Mouse (Mus musculus) ES-Bruce4 (cell line): ENCODE results near the gene Lag3. TPM values are rescaled to one million over a fixed set of nuclear protein-coding genes. Genes with fewer than 3 reads are reported as not detected.

ENCODE experiments used
- H3K27ac ChIP-seq: 2 replicates; pipeline ENCODE4 v1.5.1; 2012; ENCODE audit warnings: low read length, inconsistent platforms; ENCODE audit not compliant: insufficient read depth
- H3K27me3 ChIP-seq: 2 replicates; pipeline ENCODE4 v1.6.1; 2012; ENCODE audit warnings: mild to moderate bottlenecking, low read length, inconsistent platforms; ENCODE audit not compliant: control insufficient read depth, poor library complexity, insufficient read depth, severe bottlenecking
- H3K36me3 ChIP-seq: 2 replicates; pipeline ENCODE4 v1.6.1; 2012; ENCODE audit warnings: inconsistent platforms, mild to moderate bottlenecking, low read length, moderate library complexity; ENCODE audit not compliant: control insufficient read depth, poor library complexity, insufficient read depth, severe bottlenecking
- H3K4me1 ChIP-seq: one replicate; pipeline ENCODE4 v1.8.1; 2011; ENCODE audit warnings: low read length; ENCODE audit not compliant: control insufficient read depth, insufficient read depth
- H3K4me3 ChIP-seq: 2 replicates; pipeline ENCODE4 v1.5.1; 2011; ENCODE audit warnings: low read depth, mild to moderate bottlenecking, low read length
- H3K9ac ChIP-seq: 2 replicates; pipeline ENCODE4 v1.6.1; 2012; ENCODE audit warnings: low read depth, mild to moderate bottlenecking, inconsistent platforms; ENCODE audit not compliant: poor library complexity, severe bottlenecking
- H3K9me3 ChIP-seq: replicated peaks from 2 replicates; pipeline ENCODE4 v1.6.1; 2012; ENCODE audit warnings: mild to moderate bottlenecking, low read length, inconsistent platforms; ENCODE audit not compliant: control insufficient read depth, poor library complexity, insufficient read depth, severe bottlenecking
- CTCF ChIP-seq: IDR thresholded peaks from one replicate; pipeline ENCODE4 v1.8.1; 2011; ENCODE audit warnings: low read depth, low read length
- EP300 ChIP-seq: IDR thresholded peaks from 2 replicates; pipeline ENCODE4 v1.6.1; 2011; ENCODE audit warnings: low read depth, low read length; ENCODE audit not compliant: insufficient read depth
- POLR2A ChIP-seq: IDR thresholded peaks from one replicate; pipeline ENCODE4 v1.8.1; 2011; ENCODE audit warnings: low read length; ENCODE audit not compliant: insufficient read depth
- polyA plus RNA-seq: library from polyadenylated mRNA; stranded (reverse); fragments of >200 nt; gene quantifications from 2 replicates; pipeline ENCODE4 v1.2.4, GENCODE M21; 2011; ENCODE audit warnings: low read depth; ENCODE audit not compliant: missing spikeins, insufficient read depth, insufficient read length

The Lag3 gene
- polyA plus RNA-seq, 1 experiment, result 5.9 TPM

GRCm38 (mm10) chr6:124861266-124861665, 50.2 kb downstream of the Lag3 start:
- no peaks in the 10 kb centered on the region for H3K9me3 ChIP-seq
- no peaks in the 10 kb centered on the region for H3K27me3 ChIP-seq
- no peak overlapping the region for H3K9ac ChIP-seq
- no peak for TF ChIP-seq POLR2A
- TF ChIP-seq CTCF, result no peak
- no peak for TF ChIP-seq EP300
- no peak overlapping the region for H3K4me3 ChIP-seq
- no peak overlapping the region for H3K27ac ChIP-seq
- H3K36me3 ChIP-seq, result no peaks in the 10 kb centered on the region
- H3K4me1 ChIP-seq, result peaks cover 13% of the 10 kb centered on the region

DNA sequence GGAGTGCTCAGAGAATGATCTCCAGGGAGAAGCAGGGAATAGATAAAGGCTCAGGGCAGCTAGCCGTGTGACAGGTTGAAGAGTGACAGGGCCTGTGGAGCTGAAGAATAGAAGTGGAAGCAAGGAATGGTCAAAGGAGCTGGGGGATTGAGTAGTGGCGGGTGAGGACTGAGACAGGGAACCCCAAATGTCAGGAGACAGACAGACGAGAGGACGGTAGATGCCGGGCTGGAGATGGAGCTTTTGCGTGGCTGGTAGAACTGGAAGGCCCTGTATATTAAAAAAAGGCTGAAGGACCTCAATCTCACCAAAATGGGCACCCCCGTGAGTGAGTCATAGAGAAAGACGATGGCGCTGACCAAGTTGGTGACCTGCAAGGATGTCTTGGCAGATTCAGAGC, 51.0 kb downstream of the Lag3 start:
- no peaks in the 10 kb centered on the region for H3K36me3 ChIP-seq
- H3K27ac ChIP-seq, result no peak overlapping the region
- H3K9me3 ChIP-seq, result no peaks in the 10 kb centered on the region
- no peak overlapping the region for H3K9ac ChIP-seq
- TF ChIP-seq POLR2A (no peak), EP300 (no peak), CTCF (no peak)
- peaks cover 19% of the 10 kb centered on the region for H3K4me1 ChIP-seq
- H3K27me3 ChIP-seq, result no peaks in the 10 kb centered on the region
- H3K4me3 ChIP-seq, result no peak overlapping the region

DNA sequence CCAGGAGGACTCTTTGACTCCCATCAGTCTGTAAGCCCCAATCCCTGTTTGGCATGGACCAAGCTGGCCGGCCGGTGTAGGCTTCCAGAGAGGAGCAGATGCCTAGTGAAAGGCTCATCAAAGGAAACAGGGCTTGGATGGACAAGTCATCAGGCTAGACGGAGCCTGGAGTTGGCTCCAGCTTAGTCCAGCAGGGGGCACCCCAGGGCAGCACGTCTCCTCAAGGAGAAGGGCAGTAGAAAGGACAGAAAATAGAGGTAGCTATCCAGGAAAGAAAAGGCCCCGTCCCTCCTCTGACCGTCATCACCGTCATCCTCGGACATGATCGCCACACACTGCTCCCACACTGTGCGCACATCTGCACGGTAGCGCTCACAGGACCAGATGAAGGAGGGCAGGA, 51.8 kb downstream of the Lag3 start:
- H3K36me3 ChIP-seq, result no peaks in the 10 kb centered on the region
- H3K9ac ChIP-seq, result no peak overlapping the region
- peak overlapping the region; percentile 28 for H3K4me3 ChIP-seq
- H3K9me3 ChIP-seq, result no peaks in the 10 kb centered on the region
- TF ChIP-seq CTCF (peak; percentile 93), POLR2A (no peak)
- H3K27ac ChIP-seq, result no peak overlapping the region
- H3K4me1 ChIP-seq, result peaks cover 19% of the 10 kb centered on the region
- H3K27me3 ChIP-seq, result no peaks in the 10 kb centered on the region

DNA sequence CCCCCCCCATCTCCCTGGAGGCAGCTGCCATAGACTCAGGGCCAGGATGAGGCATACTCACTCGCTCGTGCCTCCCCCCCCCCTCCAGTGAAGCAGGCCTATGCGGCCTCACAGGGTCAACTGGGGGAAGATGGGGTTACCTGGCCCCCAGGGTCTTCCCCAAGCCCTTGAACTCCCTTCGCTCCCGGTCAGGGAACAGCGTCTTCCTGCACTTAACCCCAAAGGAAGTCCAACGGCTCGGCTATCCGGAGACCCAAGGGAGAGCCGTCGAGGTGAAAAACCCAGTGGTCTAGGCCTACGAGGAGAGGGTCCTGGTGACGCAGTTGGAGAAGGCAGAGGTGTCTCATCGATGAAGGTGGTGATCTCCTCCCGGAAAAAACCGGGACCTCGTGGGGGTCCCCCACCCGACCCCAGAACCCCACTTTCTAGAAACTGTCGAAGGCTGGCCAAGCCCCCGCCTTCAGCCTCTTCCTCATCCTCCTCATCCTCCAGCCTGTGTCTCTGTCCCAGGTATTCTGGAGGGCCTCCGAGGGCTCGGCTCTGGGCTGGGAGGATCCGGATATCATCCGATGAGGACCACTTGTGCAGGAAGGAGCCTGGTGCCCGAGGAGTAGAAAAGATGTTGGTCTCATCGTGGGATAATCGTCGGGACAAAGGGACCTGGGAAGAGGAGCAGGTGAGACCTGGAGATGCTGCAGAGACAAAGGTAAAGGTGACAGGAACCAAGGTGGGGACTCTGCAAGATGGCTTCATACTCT, 52.8 kb downstream of the Lag3 start:
- Histone ChIP-seq H3K4me1 (peaks cover 19% of the 10 kb centered on the region), H3K27me3 (no peaks in the 10 kb centered on the region), H3K9ac (no peak overlapping the region), H3K9me3 (no peaks in the 10 kb centered on the region), H3K27ac (no peak overlapping the region), H3K4me3 (no peak overlapping the region), H3K36me3 (no peaks in the 10 kb centered on the region)
- TF ChIP-seq EP300 (no peak), POLR2A (no peak), CTCF (no peak)

DNA sequence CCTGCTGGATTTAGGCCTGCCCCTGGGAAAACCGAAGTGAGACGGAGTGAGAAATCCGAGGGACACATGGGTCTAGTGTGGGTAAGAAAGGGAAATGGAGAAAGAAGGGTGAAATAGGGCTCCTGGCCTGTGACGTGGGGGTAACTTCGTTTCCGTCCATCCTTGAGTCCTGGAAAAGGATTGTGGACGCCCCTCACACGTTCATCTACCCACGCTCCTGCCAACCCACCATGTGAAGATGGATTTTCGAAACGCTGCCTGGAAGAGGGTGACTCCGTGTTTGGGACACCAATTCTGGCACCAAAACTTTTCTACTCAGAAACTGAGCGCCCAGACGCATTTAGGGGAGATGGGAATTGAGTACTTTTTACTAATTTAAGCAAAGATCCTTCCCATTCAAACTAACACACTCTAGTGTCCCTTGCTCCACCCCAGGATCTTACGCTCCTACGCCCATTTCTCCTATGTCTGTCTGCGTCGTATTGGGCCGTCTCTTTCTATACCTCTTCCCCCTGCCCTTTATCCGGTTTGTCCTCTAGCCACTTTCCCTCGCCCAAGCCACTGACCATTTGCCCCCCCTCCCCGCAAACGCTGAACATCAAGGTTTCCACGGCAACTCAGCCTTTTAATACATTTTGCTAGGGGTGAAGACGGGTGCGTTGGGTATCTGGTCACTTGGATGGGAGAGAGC, 53.5 kb downstream of the Lag3 start:
- no peaks in the 10 kb centered on the region for H3K9me3 ChIP-seq
- no peak overlapping the region for H3K27ac ChIP-seq
- peak overlapping the region; percentile 64 for H3K4me3 ChIP-seq
- H3K4me1 ChIP-seq, result peaks cover 19% of the 10 kb centered on the region
- H3K27me3 ChIP-seq, result no peaks in the 10 kb centered on the region
- no peaks in the 10 kb centered on the region for H3K36me3 ChIP-seq
- H3K9ac ChIP-seq, result peak overlapping the region; percentile 95
- no peak for TF ChIP-seq CTCF
- no peak for TF ChIP-seq POLR2A
- TF ChIP-seq EP300, result no peak
